Mouse (Mus musculus) small intestine, adult 2 months (tissue): ENCODE results near the gene Cfap43. TPM values are rescaled to one million over a fixed set of nuclear protein-coding genes. Genes with fewer than 3 reads are reported as not detected.

Experiments used
- H3K27ac ChIP-seq: fragments of 200-500 bp; 2 replicates; pipeline ENCODE4 v1.5.1; 2012; ENCODE audit warnings: low read depth, low read length, control low read depth, inconsistent platforms; ENCODE audit not compliant: insufficient read depth
- H3K27me3 ChIP-seq: fragments of 200-500 bp; 2 replicates; pipeline ENCODE4 v1.6.1; 2012; ENCODE audit warnings: mild to moderate bottlenecking, moderate library complexity, low read length, inconsistent platforms; ENCODE audit not compliant: control insufficient read depth, insufficient read depth
- H3K36me3 ChIP-seq: fragments of 200-500 bp; 2 replicates; pipeline ENCODE4 v1.6.1; 2012; ENCODE audit warnings: mild to moderate bottlenecking, low read length, control low read depth, inconsistent platforms; ENCODE audit not compliant: control insufficient read depth, insufficient read depth
- H3K4me1 ChIP-seq: fragments of 200-500 bp; 2 replicates; pipeline ENCODE4 v1.6.1; 2012; ENCODE audit warnings: low read length, inconsistent platforms, mixed read lengths; ENCODE audit not compliant: control insufficient read depth, insufficient read depth, insufficient read length
- H3K4me3 ChIP-seq: fragments of 200-500 bp; 2 replicates; pipeline ENCODE4 v1.5.1; 2012; ENCODE audit warnings: low read depth, mild to moderate bottlenecking, control low read depth, inconsistent platforms, low read length, moderate library complexity
- CTCF ChIP-seq: fragments of 200-500 bp; IDR thresholded peaks from 2 replicates; pipeline ENCODE4 v1.5.1; 2012; ENCODE audit warnings: low read depth, mild to moderate bottlenecking, control low read depth, inconsistent platforms, low read length, moderate library complexity, mixed read lengths; ENCODE audit not compliant: insufficient replicate concordance, insufficient read length; ENCODE audit errors: extremely low read depth
- POLR2A ChIP-seq: fragments of 200-500 bp; IDR thresholded peaks from 2 replicates; pipeline ENCODE4 v1.6.1; 2012; ENCODE audit warnings: low read depth, mild to moderate bottlenecking, control low read depth, inconsistent platforms, low read length, moderate library complexity
- WGBS: fragments of 180-500 bp; shearing (Covaris S2); methylation state at CpG from one replicate; pipeline ENCODE4 v1.1.7; 2018; 5-methylcytosine and 5-hydroxymethylcytosine counted together
- polyA plus RNA-seq: library from polyadenylated mRNA; depleted of rRNA; stranded (reverse); fragments of >200 nt; gene quantifications from 2 replicates; pipeline ENCODE4 v1.2.3, GENCODE M21; 2012

Cfap43 gene
- polyA plus RNA-seq, 1 experiment, result not detected

DNA sequence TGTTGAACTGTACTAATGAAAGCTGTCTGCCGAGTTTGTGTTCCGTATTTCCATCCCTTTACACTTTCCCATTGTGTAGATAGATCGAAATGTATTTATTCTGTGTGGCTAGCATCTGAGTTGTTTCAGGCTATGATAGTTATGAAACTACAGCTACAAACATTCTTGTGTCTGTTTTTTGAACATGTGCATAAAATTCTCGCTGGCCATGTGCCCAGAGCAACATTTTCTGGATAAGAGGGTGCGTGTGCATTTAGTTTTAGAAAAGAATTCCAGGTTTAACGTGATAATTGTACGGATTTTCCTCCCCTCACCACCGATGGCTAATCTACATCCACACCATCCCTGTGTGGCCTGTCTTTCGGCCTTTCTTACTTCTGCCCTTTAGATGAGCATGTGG is 205.6 kb downstream of the Cfap43 start:
- Histone ChIP-seq H3K4me3 (no peak overlapping the region), H3K4me1 (no peaks in the 10 kb centered on the region), H3K27ac (no peak overlapping the region), H3K36me3 (no peaks in the 10 kb centered on the region), H3K27me3 (no peaks in the 10 kb centered on the region; the same call in 1 of the 2 replicates)
- WGBS, result 81% methylated on average over 9 of the region's 9 CpGs
- TF ChIP-seq POLR2A (no peak), CTCF (no peak)

GRCm38 (mm10) chr19:47710376-47710775 is 208.7 kb downstream of the Cfap43 start:
- Histone ChIP-seq H3K27ac (no peak overlapping the region), H3K36me3 (no peaks in the 10 kb centered on the region), H3K4me3 (no peak overlapping the region), H3K4me1 (peaks cover 2% of the 10 kb centered on the region; the same call in 1 of the 2 replicates), H3K27me3 (no peaks in the 10 kb centered on the region; the same call in 1 of the 2 replicates)
- WGBS, result 73% methylated on average over 4 of the region's 4 CpGs
- TF ChIP-seq POLR2A (no peak), CTCF (no peak)

GRCm38 (mm10) chr19:47705772-47706309 is 213.2 kb downstream of the Cfap43 start:
- H3K4me1 ChIP-seq, result peaks cover 2% of the 10 kb centered on the region; the same call in 1 of the 2 replicates
- no peak for TF ChIP-seq CTCF
- TF ChIP-seq POLR2A, result no peak
- H3K36me3 ChIP-seq, result no peaks in the 10 kb centered on the region
- H3K4me3 ChIP-seq, result no peak overlapping the region
- H3K27ac ChIP-seq, result no peak overlapping the region
- H3K27me3 ChIP-seq, result no peaks in the 10 kb centered on the region
- 90% methylated on average over 8 of the region's 8 CpGs for WGBS

DNA sequence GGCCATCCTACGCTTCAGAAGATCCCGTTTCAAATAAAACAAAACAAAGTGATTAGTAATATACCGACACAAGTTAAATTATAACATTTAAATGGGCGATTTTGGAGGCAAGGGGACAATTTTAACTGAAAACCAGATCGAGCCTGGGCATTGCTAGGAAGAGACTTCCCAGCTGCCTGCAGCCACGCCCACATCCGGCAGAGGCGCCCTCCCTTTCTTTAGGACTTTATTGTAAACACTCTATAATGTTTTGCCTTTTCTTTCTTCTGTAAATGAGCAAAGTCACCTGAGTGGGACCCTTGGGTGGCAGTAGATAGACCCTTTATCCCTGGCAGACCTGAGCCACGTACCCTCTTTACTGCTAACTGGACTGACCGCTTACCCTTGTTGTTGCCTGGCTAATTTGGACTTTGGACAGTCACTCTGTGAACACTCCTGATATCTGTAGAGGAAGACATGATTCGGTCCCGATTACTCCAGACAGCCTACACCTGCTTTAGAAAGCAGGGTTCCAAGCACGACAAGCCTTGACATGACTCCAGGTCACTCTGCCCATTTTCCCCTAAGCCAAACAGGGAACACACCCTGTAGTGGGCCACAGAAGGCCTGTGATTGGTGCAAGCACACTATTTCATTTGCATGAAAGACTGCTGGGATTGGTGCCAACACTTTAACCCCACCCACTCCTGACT is 213.9 kb downstream of the Cfap43 start:
- Histone ChIP-seq H3K27ac (peak overlapping the region; percentile 14), H3K36me3 (no peaks in the 10 kb centered on the region), H3K4me1 (peaks cover 2% of the 10 kb centered on the region; the same call in 1 of the 2 replicates), H3K27me3 (no peaks in the 10 kb centered on the region), H3K4me3 (peak overlapping the region; percentile 18)
- peak; percentile 64; the same call in 1 of the 2 replicates for TF ChIP-seq CTCF
- no peak for TF ChIP-seq POLR2A
- WGBS, result 28% methylated on average over 13 of the region's 13 CpGs

DNA sequence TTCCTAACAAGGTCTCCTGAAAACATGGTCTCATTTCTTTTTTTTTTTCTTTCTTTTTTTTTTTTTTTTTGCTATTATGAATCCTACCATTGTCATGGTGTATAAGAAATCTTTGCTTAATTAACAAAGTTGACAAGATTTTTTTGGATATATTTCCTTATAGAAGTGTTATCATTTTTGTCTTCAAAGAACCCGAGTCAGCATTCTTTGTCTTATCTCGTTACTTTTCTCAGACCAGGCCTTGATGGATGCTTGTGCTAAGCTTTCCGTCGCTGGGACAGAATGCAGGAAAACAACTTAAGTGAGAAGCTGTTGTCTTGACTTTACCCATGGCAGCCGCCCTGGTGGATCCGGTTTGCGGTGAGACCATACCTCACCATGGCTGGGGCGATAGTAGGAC is 218.6 kb downstream of the Cfap43 start:
- H3K27me3 ChIP-seq, result no peaks in the 10 kb centered on the region

GRCm38 (mm10) chr19:47699743-47700142 is 219.3 kb downstream of the Cfap43 start:
- Histone ChIP-seq H3K4me3 (no peak overlapping the region), H3K36me3 (no peaks in the 10 kb centered on the region), H3K27ac (no peak overlapping the region), H3K4me1 (no peaks in the 10 kb centered on the region), H3K27me3 (no peaks in the 10 kb centered on the region)
- TF ChIP-seq POLR2A (no peak), CTCF (no peak)
- 49% methylated on average over 9 of the region's 9 CpGs for WGBS

More for the DNA sequence above, 218.6 kb downstream of the Cfap43 start:
- TF ChIP-seq POLR2A (no peak), CTCF (no peak)
- Histone ChIP-seq H3K27ac (no peak overlapping the region), H3K4me3 (no peak overlapping the region), H3K36me3 (no peaks in the 10 kb centered on the region), H3K4me1 (peaks cover 1% of the 10 kb centered on the region; the same call in 1 of the 2 replicates)
- WGBS, result 85% methylated on average over 8 of the region's 8 CpGs

- no peak overlapping the region for H3K4me3 ChIP-seq
Measured at GRCm38 (mm10) chr19:47698266-47698665, 220.8 kb downstream of the Cfap43 start.

More at GRCm38 (mm10) chr19:47698266-47698665, 220.8 kb downstream of the Cfap43 start:
- Histone ChIP-seq H3K4me1 (no peaks in the 10 kb centered on the region), H3K36me3 (no peaks in the 10 kb centered on the region), H3K27me3 (no peaks in the 10 kb centered on the region), H3K27ac (no peak overlapping the region)
- WGBS, result 73% methylated on average over 9 of the region's 9 CpGs
- no peak for TF ChIP-seq CTCF
- TF ChIP-seq POLR2A, result no peak
